Mouse (Mus musculus) midbrain, embryonic 14.5 days (tissue): ENCODE measurements at regions not wholly inside any gene's neighbourhood (a gene's known extent, or its start where the extent isn't known, plus 50 kb on each side); places are given as distances from the start of the nearest gene placed in this dataset.

Source experiments
- ATAC-seq: fragments of 200-750 bp; cut with Nextera tagmentation; 2 replicates; pipeline ENCODE4 v1.8.0; 2017; ENCODE audit warnings: moderate number of reproducible peaks, moderate library complexity; ENCODE audit not compliant: low FRiP score, low TSS enrichment
- DNase-seq: peaks from one replicate; pipeline ENCODE4 v3.0.0-alpha.2; 2015
- H3K27ac ChIP-seq: fragments of 300-500 bp; sonication (generic); replicated peaks from 2 replicates; pipeline ENCODE4 v1.5.1; 2014; ENCODE audit warnings: mild to moderate bottlenecking, low read depth, low read length, moderate library complexity
- H3K27me3 ChIP-seq: fragments of 300-500 bp; sonication (generic); 2 replicates; pipeline ENCODE4 v1.6.1; 2014; ENCODE audit warnings: low read length, control low read depth, mixed read lengths; ENCODE audit not compliant: control insufficient read depth, insufficient read depth
- H3K36me3 ChIP-seq: fragments of 300-500 bp; sonication (generic); 2 replicates; pipeline ENCODE4 v1.6.1; 2014; ENCODE audit warnings: low read length, control low read depth; ENCODE audit not compliant: control insufficient read depth, insufficient read depth
- H3K4me1 ChIP-seq: fragments of 300-500 bp; sonication (generic); 2 replicates; pipeline ENCODE4 v1.6.1; 2014; ENCODE audit warnings: mild to moderate bottlenecking, antibody characterized with exemption, low read length, control low read depth; ENCODE audit not compliant: control insufficient read depth, insufficient read depth
- H3K4me2 ChIP-seq: fragments of 300-500 bp; sonication (generic); 2 replicates; pipeline ENCODE4 v1.6.1; 2014; ENCODE audit warnings: mild to moderate bottlenecking, low read length, moderate library complexity
- H3K4me3 ChIP-seq: fragments of 300-500 bp; sonication (generic); replicated peaks from 2 replicates; pipeline ENCODE4 v1.5.1; 2014; ENCODE audit warnings: low read depth, low read length
- H3K9ac ChIP-seq: fragments of 300-500 bp; sonication (generic); replicated peaks from 2 replicates; pipeline ENCODE4 v1.6.1; 2014; ENCODE audit warnings: mild to moderate bottlenecking, low read length, moderate library complexity
- H3K9me3 ChIP-seq: fragments of 300-500 bp; sonication (generic); 2 replicates; pipeline ENCODE4 v1.6.1; 2016; ENCODE audit warnings: low read length, control low read depth, mixed read lengths; ENCODE audit not compliant: control insufficient read depth
- WGBS: fragments of 180-500 bp; shearing (Covaris S2); extraction: QIAGEN DNeasy Blood & Tissue Kit; methylation state at CpG from one replicate; pipeline ENCODE4 v1.1.7; 2014; 5-methylcytosine and 5-hydroxymethylcytosine counted together

DNA sequence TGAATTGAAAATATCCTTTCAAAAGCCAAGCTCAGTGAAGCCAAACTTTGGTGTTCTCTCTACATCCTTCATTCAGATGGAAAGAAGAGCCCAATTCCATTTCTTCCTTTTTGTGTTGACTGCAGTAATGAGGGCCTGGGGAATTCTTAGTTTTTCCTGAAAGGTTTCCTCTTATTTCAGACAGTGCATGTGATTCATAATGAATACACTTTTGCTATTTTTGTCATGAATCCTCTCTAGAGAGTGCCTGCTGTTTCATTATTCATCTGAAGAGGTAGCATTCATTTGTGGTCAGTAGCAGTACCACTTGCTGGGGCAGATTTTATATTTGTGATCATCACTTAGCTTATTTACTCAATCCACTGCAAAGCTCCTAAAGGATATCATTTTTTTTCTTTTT lies 303.0 kb upstream of the Anxa10 start:
- DNase-seq (peak; percentile 64), ATAC-seq (peak; percentile 53; the same call in 1 of the 2 replicates)
- no peaks in the 10 kb centered on the region for H3K27me3 ChIP-seq

DNA sequence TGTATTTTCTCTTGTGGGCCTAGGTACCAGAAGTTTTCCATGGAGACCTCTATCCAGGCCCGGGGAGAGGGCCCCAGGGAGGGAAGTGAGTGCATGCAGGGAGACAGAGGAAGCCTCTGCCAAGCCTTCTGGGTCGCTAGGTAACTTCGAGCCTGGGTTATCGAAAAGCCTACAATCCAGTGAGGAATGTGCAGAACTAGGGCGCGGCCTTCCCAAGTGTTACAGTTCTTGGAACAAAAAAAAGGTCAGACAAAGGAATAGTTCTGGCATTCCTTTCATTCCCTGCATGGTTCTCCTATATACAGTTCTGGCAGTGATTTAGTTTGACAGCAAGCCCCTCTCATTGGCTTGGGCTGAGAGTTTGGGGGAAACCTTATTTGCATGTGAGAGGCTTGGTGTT lies 294.6 kb upstream of the Anxa10 start:
- Histone ChIP-seq H3K4me3 (no peak overlapping the region), H3K9ac (no peak overlapping the region), H3K4me1 (no peaks in the 10 kb centered on the region), H3K4me2 (no peak overlapping the region), H3K9me3 (no peaks in the 10 kb centered on the region), H3K27me3 (no peaks in the 10 kb centered on the region), H3K36me3 (no peaks in the 10 kb centered on the region), H3K27ac (no peak overlapping the region)
- no peak for DNase-seq
- no peak for ATAC-seq
- 45% methylated on average over 6 of the region's 6 CpGs for WGBS

More for the DNA sequence above, 303.0 kb upstream of the Anxa10 start:
- H3K4me2 ChIP-seq = no peak overlapping the region
- H3K9me3 ChIP-seq = no peaks in the 10 kb centered on the region
- H3K4me1 ChIP-seq = no peaks in the 10 kb centered on the region
- H3K4me3 ChIP-seq = no peak overlapping the region
- no peak overlapping the region for H3K27ac ChIP-seq
- H3K36me3 ChIP-seq = no peaks in the 10 kb centered on the region
- no peak overlapping the region for H3K9ac ChIP-seq
